Mouse (Mus musculus) CH12.LX (cell line): Measurements from ENCODE around the gene Asb18.

ENCODE experiments used
- BHLHE40 ChIP-seq: IDR thresholded peaks from 2 replicates; pipeline ENCODE4 v1.6.1; 2011; ENCODE audit warnings: mild to moderate bottlenecking, low read depth, low read length, improper control_type of control experiment
- CTCF ChIP-seq, 2 experiments: IDR thresholded peaks in 1 of 2; conservative IDR thresholded peaks in 1 of 2; 2 replicates each; pipeline ENCODE4 v1.5.1; 2011 to 2012; ENCODE audit warnings: low read depth in 2 of 2, low read length in 2 of 2, improper control_type of control experiment in 1 of 2, inconsistent platforms in 1 of 2, mild to moderate bottlenecking in 1 of 2, moderate library complexity in 1 of 2
- E2F4 ChIP-seq: IDR thresholded peaks from 2 replicates; pipeline ENCODE4 v1.6.1; 2011; ENCODE audit warnings: low read depth, low read length, improper control_type of control experiment; ENCODE audit not compliant: insufficient replicate concordance
- EP300 ChIP-seq: IDR thresholded peaks from 2 replicates; pipeline ENCODE4 v1.6.1; 2011; ENCODE audit warnings: low read length, improper control_type of control experiment
- JUND ChIP-seq: conservative IDR thresholded peaks from 2 replicates; pipeline ENCODE4 v1.6.1; 2011; ENCODE audit warnings: low read depth, low read length, improper control_type of control experiment
- MAZ ChIP-seq: IDR thresholded peaks from 2 replicates; pipeline ENCODE4 v1.6.1; 2012; ENCODE audit warnings: low read depth, mild to moderate bottlenecking, inconsistent platforms, low read length, improper control_type of control experiment, moderate library complexity
- POLR2A ChIP-seq: IDR thresholded peaks from 2 replicates; pipeline ENCODE4 v1.6.1; 2011; ENCODE audit warnings: low read depth, mild to moderate bottlenecking, improper control_type of control experiment, low read length
- TBP ChIP-seq: conservative IDR thresholded peaks from 2 replicates; pipeline ENCODE4 v1.6.1; 2011; ENCODE audit warnings: low read depth, low read length, improper control_type of control experiment
- TCF12 ChIP-seq: IDR thresholded peaks from 2 replicates; pipeline ENCODE4 v1.6.1; 2014; ENCODE audit warnings: low read depth, mild to moderate bottlenecking, inconsistent platforms, low read length, improper control_type of control experiment
- ZNF384 ChIP-seq: IDR thresholded peaks from 2 replicates; pipeline ENCODE4 v1.6.1; 2012; ENCODE audit warnings: low read depth, low read length, improper control_type of control experiment, inconsistent platforms

DNA sequence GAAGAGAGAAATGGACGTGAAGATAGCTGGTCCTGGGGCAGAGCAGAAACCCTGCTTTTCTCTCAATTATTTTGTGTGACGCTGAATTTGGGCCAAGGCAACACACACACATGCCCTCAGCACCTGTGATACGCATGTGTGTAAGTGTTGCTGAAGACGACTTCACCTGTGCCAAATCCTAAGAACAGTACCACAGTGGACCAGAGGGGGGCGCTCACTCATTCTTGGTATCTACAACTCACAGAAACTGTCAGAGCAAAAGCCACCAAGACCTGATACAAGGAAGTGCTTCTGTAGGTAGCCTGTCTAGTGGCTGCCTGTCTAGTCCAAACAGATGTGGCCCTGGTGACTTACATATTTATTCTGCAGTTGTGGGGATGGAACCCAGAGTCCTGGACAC, 1.2 kb downstream of the Asb18 start:
- peak in 1 of 2 experiments; percentile 12; a peak in 1 of 4 replicates for TF ChIP-seq CTCF (conservative IDR thresholded peaks at IDR 0.05 in 1 of 2, IDR thresholded peaks at IDR 0.05 in 1 of 2; ENCODE audit: low read depth in 2 of 2, low read length in 2 of 2)
- TF ChIP-seq POLR2A: no peak
- no peak for TF ChIP-seq E2F4
- TF ChIP-seq TCF12: no peak
- no peak for TF ChIP-seq EP300
- TF ChIP-seq JUND: no peak
- TF ChIP-seq ZNF384: no peak
- TF ChIP-seq BHLHE40: no peak
- TF ChIP-seq MAZ: no peak
- no peak for TF ChIP-seq TBP
